Mouse (Mus musculus) embryonic fibroblast, embryonic 13.5 days (primary cell): ENCODE results near the gene Cartpt. TPM values are rescaled to one million over a fixed set of nuclear protein-coding genes. Genes with fewer than 3 reads are reported as not detected.

Source experiments
- H3K27ac ChIP-seq: 2 replicates; pipeline ENCODE4 v1.5.1; 2012; ENCODE audit warnings: low read length, control low read depth, inconsistent platforms; ENCODE audit not compliant: insufficient read depth
- H3K4me1 ChIP-seq: 2 replicates; pipeline ENCODE4 v1.6.1; 2011; ENCODE audit warnings: low read length; ENCODE audit not compliant: control insufficient read depth, insufficient read depth
- H3K4me3 ChIP-seq: 2 replicates; pipeline ENCODE4 v1.5.1; 2011; ENCODE audit warnings: mild to moderate bottlenecking, control low read depth, low read length; ENCODE audit not compliant: insufficient read depth
- CTCF ChIP-seq: IDR thresholded peaks from 2 replicates; pipeline ENCODE4 v1.5.1; 2011; ENCODE audit warnings: mild to moderate bottlenecking, control low read depth, low read length, moderate library complexity, borderline replicate concordance; ENCODE audit not compliant: insufficient read depth
- POLR2A ChIP-seq: IDR thresholded peaks from 2 replicates; pipeline ENCODE4 v1.6.1; 2011; ENCODE audit warnings: low read depth, mild to moderate bottlenecking, control low read depth, low read length, moderate library complexity
- polyA plus RNA-seq: library from polyadenylated mRNA; stranded (reverse); fragments of >200 nt; gene quantifications from 2 replicates; pipeline ENCODE4 v1.2.4, GENCODE M21; 2011; ENCODE audit warnings: low read depth; ENCODE audit not compliant: missing spikeins, insufficient read length

Cartpt gene
- polyA plus RNA-seq: not detected in 2 replicates

DNA sequence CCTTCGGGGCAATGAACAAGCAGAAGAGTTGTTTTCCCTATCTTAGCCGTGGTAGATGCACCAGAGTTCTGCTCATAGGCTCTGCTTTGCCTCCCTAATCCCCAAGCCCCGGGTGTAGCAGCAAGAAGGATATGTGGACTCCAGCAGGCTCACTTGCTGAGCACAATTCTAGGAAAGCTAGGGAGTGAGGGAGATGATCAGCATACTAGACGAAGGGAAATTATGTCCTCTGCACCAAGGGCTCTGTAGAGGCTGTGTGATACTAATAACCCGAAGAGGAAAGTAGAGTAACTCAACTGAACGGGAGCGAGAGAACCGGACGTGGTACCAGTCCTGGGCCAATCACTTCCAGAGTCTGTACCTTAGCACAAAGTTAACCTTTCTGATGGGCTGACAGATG, at the start of gene Cartpt:
Gene Cartpt, minus strand, starts transcription at position 127 of the 400 bp plus-strand sequence.
- H3K4me3 ChIP-seq: no peak within 1 kb of the TSS
- TF ChIP-seq POLR2A (no peak), CTCF (no peak)
- no peaks in the 10 kb centered on the region for H3K4me1 ChIP-seq
- H3K27ac ChIP-seq: no peak within 1 kb of the TSS

DNA sequence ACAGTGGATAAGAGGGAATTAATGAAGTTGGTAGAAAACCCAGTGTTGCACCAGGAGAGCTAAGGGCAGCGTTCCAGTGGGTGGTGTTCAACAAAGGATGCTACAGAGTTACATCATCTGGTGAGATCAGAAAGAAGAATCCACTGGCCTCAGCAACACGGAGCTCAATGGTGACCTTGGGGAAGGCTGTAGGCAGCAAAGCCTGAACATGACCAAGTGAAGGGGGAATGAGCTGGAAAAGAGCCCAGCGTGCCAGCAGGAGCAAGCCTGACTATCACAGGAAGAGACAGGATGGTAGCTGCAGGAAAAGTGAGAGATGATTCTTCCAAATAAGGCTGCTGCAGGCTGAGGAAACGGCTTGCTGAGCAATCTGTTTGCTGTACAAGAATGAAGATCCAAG, 46.5 kb upstream of the Cartpt start:
- TF ChIP-seq CTCF (no peak), POLR2A (no peak)
- Histone ChIP-seq H3K27ac (no peak overlapping the region), H3K4me3 (no peak overlapping the region), H3K4me1 (no peaks in the 10 kb centered on the region)

DNA sequence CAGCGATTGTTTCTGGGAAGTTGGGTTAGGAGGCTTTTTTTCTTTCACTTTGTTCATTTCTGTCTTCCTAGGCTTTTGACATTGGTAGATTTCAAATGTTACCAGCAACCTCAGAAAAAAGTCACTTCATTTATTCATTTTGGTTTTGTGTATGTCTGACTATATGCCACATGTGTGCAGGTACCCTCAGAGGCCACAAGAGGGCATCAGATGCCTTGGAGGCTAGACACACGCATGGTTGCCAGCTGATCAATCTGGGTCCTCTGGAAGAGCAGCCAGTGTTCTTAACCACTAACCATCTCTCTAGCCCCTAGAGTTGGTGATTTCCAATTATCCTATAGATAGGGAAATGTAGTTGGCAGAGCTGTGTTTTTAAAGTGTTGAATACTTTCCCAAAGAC, 42.6 kb upstream of the Cartpt start:
- no peak for TF ChIP-seq CTCF
- Histone ChIP-seq H3K4me1 (no peaks in the 10 kb centered on the region), H3K27ac (no peak overlapping the region), H3K4me3 (no peak overlapping the region)

DNA sequence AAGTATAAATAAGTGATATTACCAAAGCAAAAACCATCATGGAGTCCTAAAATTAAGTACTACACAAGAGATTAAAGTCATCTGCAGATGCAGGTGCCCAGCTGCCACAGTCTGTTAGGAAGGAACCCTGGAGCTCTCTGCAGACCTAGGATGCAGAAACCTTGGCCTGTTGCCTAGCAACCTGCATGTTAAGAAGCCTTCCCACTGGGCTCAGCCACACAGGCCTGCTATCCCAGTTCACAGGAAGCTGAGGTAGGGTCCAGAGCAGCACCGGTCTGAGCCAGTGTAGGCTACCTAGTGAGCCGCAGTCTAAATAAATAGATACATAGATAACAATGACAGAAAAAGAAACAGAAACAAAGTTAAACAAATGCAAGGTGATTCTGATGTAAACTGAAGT, 39.7 kb upstream of the Cartpt start:
- no peaks in the 10 kb centered on the region for H3K4me1 ChIP-seq
- TF ChIP-seq POLR2A (no peak), CTCF (no peak)
- H3K27ac ChIP-seq: no peak overlapping the region
- no peak overlapping the region for H3K4me3 ChIP-seq

DNA sequence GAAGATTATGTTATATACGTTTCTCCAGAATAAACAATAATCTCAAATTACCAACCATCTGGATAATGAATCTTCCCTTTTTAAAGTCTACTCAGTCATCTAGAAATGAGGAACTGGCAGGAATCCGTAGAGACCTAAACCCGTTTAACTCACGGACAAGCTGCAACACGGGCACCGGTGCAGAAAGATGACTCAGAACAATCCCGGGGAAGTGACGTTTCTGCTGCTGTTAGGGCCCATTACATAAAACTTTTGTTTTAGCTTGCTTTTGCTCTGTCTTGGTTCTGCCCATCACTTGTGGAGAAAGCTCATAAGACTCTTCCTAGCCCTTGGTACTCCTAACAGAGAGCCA, 38.4 kb upstream of the Cartpt start:
- H3K4me1 ChIP-seq: no peaks in the 10 kb centered on the region
- no peak overlapping the region for H3K4me3 ChIP-seq
- TF ChIP-seq POLR2A (no peak), CTCF (no peak)
- no peak overlapping the region for H3K27ac ChIP-seq

DNA sequence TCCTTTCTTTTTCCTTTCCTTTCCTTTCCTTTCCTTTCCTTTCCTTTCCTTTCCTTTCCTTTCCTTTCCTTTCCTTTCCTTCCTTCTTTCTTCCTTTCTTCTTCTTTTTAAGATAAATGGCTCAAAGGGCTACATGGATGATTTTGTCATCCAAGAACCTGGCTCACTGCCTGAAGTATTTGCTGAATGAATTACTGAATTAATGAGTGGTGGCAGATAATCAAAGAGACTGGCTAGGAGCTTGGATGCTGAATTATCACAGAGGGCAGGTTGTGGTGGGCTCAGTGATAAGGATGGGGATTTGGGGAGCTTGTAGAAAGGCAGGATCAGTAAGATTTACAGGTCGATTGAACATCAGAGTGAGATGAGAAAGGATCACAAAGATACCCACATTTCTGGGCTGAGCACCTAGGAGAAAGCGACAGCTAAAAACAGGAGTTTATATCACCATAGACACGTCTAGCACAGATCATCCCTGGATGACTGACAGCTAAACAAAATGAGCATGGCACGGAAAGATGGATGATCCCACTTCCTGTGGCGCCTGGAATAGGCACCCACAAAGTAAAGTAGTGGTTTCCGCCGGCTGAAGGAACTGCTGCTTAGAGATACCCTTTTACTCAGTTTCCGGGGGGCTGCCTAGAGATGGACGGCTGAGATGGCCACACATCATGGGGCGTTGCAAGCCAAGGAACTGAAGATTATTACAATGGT, 37.9 kb upstream of the Cartpt start:
- H3K4me1 ChIP-seq: no peaks in the 10 kb centered on the region
- H3K27ac ChIP-seq: no peak overlapping the region
- H3K4me3 ChIP-seq: no peak overlapping the region
- TF ChIP-seq CTCF (no peak), POLR2A (no peak)

DNA sequence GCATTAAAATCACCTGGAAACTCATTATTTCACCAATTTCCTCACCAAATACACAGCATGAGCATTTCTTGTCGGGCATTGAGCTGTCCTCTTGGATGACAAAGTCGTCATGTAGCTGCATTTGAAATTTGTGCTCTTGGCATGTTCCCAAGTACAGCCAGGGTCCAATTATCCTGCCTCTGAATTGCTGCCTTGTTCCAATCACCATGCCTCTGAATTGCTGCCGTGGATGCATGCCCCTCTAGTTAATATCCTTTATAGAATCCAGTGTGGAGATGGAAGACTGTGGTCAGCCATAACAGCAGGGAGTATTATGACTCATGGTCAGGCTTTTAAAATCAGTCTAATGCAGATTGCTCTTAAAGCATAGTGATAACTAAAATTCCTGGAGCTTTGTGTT, 36.9 kb upstream of the Cartpt start:
- no peaks in the 10 kb centered on the region for H3K4me1 ChIP-seq

DNA sequence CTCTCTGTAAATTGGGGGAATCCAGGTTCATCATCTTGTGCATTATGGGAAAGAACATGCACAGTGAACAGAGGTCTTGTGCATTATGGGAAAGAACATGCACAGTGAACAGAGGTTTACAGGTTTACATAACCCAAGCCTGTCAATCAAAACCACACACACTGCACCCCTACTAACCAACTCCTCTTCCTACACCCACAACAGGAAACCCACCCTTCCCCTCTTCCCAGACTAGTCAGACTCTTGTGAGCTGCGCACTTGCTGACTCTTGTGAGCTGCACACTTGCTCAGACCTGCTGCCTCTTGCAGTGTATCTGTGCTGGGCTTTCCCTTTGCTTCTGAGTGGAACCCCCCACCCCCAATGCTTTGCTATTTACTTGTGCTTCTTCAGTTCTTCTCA, 31.5 kb upstream of the Cartpt start:
- TF ChIP-seq POLR2A (no peak), CTCF (no peak)
- Histone ChIP-seq H3K4me3 (no peak overlapping the region), H3K27ac (no peak overlapping the region), H3K4me1 (no peaks in the 10 kb centered on the region)

More for the DNA sequence above, 36.9 kb upstream of the Cartpt start:
- TF ChIP-seq POLR2A: no peak
- TF ChIP-seq CTCF: no peak
- Histone ChIP-seq H3K27ac (no peak overlapping the region), H3K4me3 (no peak overlapping the region)

DNA sequence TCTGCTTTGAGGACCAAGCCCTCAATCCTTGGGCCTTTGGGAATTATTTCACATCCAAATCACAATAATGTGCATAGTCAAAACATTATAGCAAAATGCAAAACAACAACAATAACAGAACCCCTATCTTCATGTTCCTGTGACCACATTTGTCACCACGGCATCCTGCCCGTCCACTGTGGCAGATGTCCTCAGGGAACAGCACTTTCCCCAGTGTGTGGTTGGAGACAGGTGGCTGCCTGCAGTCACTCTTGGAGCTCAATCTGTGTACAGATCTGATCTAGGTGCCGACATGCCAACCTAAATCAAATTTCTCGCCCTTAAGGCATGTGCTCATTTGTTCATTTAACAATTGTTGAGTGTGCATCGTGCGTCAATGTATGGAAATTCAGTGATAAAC, 30.6 kb upstream of the Cartpt start:
- H3K4me1 ChIP-seq: no peaks in the 10 kb centered on the region
- no peak overlapping the region for H3K4me3 ChIP-seq
- no peak overlapping the region for H3K27ac ChIP-seq
- TF ChIP-seq CTCF: no peak
- no peak for TF ChIP-seq POLR2A

DNA sequence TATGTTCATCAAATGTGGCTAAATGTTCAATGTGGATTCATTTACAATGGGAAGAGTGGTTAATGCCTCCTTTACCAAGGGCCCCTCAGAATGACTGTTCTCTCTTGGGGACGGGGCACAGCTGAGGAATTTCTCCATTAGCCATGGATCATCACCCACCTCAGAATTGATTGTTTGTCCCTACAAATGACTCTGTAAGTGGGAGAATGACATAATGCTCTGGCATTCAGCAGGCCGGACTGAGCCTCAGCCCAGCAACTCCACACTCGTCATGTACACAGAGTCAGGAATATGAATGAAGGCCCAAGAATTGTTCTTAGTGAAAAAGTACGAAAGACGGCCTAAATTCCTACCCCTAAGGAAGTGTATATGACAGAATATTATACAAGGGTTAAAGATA, 25.4 kb upstream of the Cartpt start:
- no peak overlapping the region for H3K4me3 ChIP-seq
- H3K27ac ChIP-seq: no peak overlapping the region
- TF ChIP-seq POLR2A (no peak), CTCF (no peak)
- no peaks in the 10 kb centered on the region for H3K4me1 ChIP-seq
